Mouse (Mus musculus) left cerebral cortex, adult 18-20 months (tissue): ENCODE data around the gene Ttc30b. TPM values are rescaled to one million over a fixed set of nuclear protein-coding genes. Genes with fewer than 3 reads are reported as not detected.

ENCODE experiments used
- total RNA-seq, 2 experiments: library from RNA; stranded (reverse); gene quantifications; 2 replicates each; pipeline ENCODE4 v1.2.3; 2021

Ttc30b gene
- total RNA-seq, 2 experiments from 2014 or later, result 11.1 to 12.4 TPM

Other genes starting within 250 kb of the Ttc30b start
- 10 to 100 TPM; 14.7 TPM for gene Nfe2l2, start 233.9 kb downstream of the Ttc30b start, total RNA-seq
- 10 to 100 TPM; 35.7 to 39.7 TPM for gene Agps, start 106.4 kb downstream of the Ttc30b start, total RNA-seq
- gene Ttc30a2, start 39.6 kb upstream of the Ttc30b start, total RNA-seq, result under 1 TPM; 0.37 to 0.49 TPM
- 1 to 10 TPM; 2.4 to 2.5 TPM for gene Ttc30a1, start 43.4 kb upstream of the Ttc30b start, total RNA-seq